Mouse (Mus musculus) G1E (cell line): ENCODE measurements at regions not wholly inside any gene's neighbourhood (a gene's known extent, or its start where the extent isn't known, plus 50 kb on each side); places are given as distances from the start of the nearest gene placed in this dataset.

Experiments used
- ATAC-seq: 2 replicates; pipeline ENCODE4 v1.8.0; 2016; ENCODE audit warnings: mild to moderate bottlenecking; ENCODE audit not compliant: insufficient number of reproducible peaks, poor library complexity, low FRiP score, severe bottlenecking; ENCODE audit errors: extremely low read depth
- DNase-seq: peaks from one replicate; pipeline ENCODE4 v3.0.0; 2012; ENCODE audit warnings: low spot score
- H3K27me3 ChIP-seq: 2 replicates; pipeline ENCODE4 v1.6.1; 2012; ENCODE audit warnings: mild to moderate bottlenecking, low read length, inconsistent platforms; ENCODE audit not compliant: insufficient read depth
- H3K36me3 ChIP-seq: replicated peaks from 2 replicates; pipeline ENCODE3; 2012; ENCODE audit warnings: mild to moderate bottlenecking, inconsistent platforms
- H3K4me1 ChIP-seq: 2 replicates; pipeline ENCODE4 v1.6.1; 2012; ENCODE audit warnings: low read depth, low read length, inconsistent platforms, mixed read lengths; ENCODE audit not compliant: insufficient read depth
- H3K4me3 ChIP-seq: 2 replicates; pipeline ENCODE4 v1.5.1; 2012; ENCODE audit warnings: low read depth, mild to moderate bottlenecking, inconsistent platforms, low read length, moderate library complexity, mixed read lengths
- H3K9me3 ChIP-seq: replicated peaks from 2 replicates; pipeline ENCODE4 v1.6.1; 2012; ENCODE audit warnings: inconsistent platforms
- CTCF ChIP-seq: IDR thresholded peaks from 2 replicates; pipeline ENCODE4 v1.5.1; 2012; ENCODE audit warnings: low read depth, low read length, inconsistent platforms, mixed read lengths
- GATA1 ChIP-seq: IDR thresholded peaks from 2 replicates; pipeline ENCODE4 v1.6.1; 2012; ENCODE audit warnings: borderline replicate concordance, low read length, inconsistent platforms, mixed read lengths
- GATA2 ChIP-seq: IDR thresholded peaks from 2 replicates; pipeline ENCODE4 v1.6.1; 2012; ENCODE audit warnings: low read depth, low read length, inconsistent platforms, borderline replicate concordance
- POLR2AphosphoS5 ChIP-seq: IDR thresholded peaks from 2 replicates; pipeline ENCODE4 v1.6.1; 2012; ENCODE audit warnings: low read depth, low read length, inconsistent platforms; ENCODE audit not compliant: insufficient replicate concordance
- TAL1 ChIP-seq: conservative IDR thresholded peaks from 2 replicates; pipeline ENCODE4 v1.6.1; 2012; ENCODE audit warnings: low read depth, low read length, inconsistent platforms, mixed read lengths

- no peak for ATAC-seq
Observed at GRCm38 (mm10) chr6:147706741-147707140, 231.1 kb downstream of the Ccdc91 start.

DNA sequence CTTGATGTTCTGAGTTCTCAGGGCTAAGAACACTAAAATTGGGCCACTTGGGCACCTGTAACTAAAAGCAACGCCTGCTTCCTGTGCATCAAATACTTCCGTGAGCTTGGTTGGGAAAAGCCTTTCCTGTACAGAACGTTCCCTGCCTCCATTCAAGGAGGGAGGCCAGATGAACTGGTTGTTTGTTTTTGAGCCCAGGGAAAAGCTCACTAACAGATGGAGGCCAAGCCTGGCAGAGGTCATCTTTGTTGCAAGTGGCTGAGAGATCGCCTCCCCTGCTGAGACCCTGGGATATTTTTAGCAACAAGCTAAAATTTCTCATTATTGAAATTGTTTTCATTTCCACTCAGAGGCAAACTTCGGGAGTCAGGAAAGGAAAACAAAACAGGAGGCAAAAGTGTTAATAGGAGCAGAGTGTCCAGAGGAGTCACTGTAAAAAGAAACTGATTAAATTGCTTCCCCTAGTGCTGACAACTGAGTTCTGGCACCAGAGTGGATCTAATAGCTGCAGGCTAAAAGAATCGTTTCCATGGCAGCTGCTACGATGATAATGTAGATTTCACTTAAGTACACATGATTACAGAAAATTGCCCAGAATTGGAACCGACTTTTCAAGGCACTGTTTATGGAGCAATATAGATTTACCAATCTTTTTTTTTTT lies 242.6 kb downstream of the Ccdc91 start:
- no peak for DNase-seq
- TF ChIP-seq GATA2 (no peak), CTCF (no peak), POLR2AphosphoS5 (no peak), TAL1 (no peak), GATA1 (no peak)
- Histone ChIP-seq H3K4me3 (no peak overlapping the region), H3K9me3 (no peaks in the 10 kb centered on the region), H3K27me3 (no peaks in the 10 kb centered on the region), H3K4me1 (no peaks in the 10 kb centered on the region), H3K36me3 (no peaks in the 10 kb centered on the region)
- ATAC-seq, result no peak

More at GRCm38 (mm10) chr6:147706741-147707140, 231.1 kb downstream of the Ccdc91 start:
- TF ChIP-seq GATA2 (no peak), CTCF (no peak), TAL1 (no peak), GATA1 (no peak), POLR2AphosphoS5 (no peak)
- H3K27me3 ChIP-seq, result no peaks in the 10 kb centered on the region; the same call in 1 of the 2 replicates
- H3K36me3 ChIP-seq, result no peaks in the 10 kb centered on the region
- no peak overlapping the region for H3K4me3 ChIP-seq
- H3K9me3 ChIP-seq, result no peaks in the 10 kb centered on the region
- no peaks in the 10 kb centered on the region for H3K4me1 ChIP-seq
- DNase-seq, result no peak

DNA sequence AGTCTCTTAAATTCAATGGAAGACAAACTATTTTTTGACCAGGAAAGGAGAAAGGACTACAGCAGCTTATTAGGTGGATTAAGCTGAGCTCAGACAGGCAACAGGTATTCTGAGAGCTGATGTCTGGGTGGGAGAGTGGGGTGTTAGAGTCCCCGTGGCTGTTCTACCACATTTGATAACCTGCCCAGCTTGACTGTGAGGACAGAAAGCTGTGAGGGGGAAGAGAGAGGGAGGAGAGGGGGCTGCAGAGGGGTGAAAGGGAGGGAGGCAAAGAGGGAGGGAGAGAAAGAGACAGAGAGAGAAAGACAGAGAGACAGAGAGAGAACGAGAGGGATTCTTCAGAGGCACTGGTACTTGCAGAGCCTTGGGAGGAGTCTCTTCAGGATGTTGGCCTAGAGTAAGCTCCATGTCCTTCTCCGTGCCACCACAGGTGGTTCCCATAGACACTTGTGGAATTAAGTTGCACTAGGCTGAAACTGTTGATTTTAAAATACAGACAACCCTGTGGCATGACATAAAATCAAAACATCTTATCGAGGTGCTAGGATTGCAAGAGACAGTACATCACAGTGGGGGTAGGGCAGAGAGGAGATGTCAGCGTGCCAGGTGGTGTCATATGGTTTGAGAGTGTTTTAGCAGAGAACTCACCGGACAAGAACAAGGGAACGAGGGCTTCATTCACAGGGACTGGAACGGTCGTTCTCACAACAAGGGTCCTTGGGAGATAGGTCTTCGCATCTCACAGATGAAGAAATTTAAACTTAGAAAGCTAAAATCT lies 243.3 kb downstream of the Ccdc91 start:
- DNase-seq (no peak), ATAC-seq (no peak)
- H3K4me3 ChIP-seq, result no peak overlapping the region

GRCm38 (mm10) chr6:147719539-147719938 lies 243.9 kb downstream of the Ccdc91 start:
- H3K9me3 ChIP-seq, result no peaks in the 10 kb centered on the region
- ATAC-seq (no peak), DNase-seq (no peak)
- H3K27me3 ChIP-seq, result no peaks in the 10 kb centered on the region
- no peaks in the 10 kb centered on the region for H3K36me3 ChIP-seq
- H3K4me3 ChIP-seq, result no peak overlapping the region
- TF ChIP-seq CTCF (no peak), POLR2AphosphoS5 (no peak), GATA2 (no peak), GATA1 (no peak), TAL1 (no peak)
- no peaks in the 10 kb centered on the region for H3K4me1 ChIP-seq

More for the DNA sequence above, 243.3 kb downstream of the Ccdc91 start:
- H3K27me3 ChIP-seq, result no peaks in the 10 kb centered on the region
- no peaks in the 10 kb centered on the region for H3K4me1 ChIP-seq
- no peak for TF ChIP-seq GATA2
- H3K36me3 ChIP-seq, result no peaks in the 10 kb centered on the region
- no peaks in the 10 kb centered on the region for H3K9me3 ChIP-seq

DNA sequence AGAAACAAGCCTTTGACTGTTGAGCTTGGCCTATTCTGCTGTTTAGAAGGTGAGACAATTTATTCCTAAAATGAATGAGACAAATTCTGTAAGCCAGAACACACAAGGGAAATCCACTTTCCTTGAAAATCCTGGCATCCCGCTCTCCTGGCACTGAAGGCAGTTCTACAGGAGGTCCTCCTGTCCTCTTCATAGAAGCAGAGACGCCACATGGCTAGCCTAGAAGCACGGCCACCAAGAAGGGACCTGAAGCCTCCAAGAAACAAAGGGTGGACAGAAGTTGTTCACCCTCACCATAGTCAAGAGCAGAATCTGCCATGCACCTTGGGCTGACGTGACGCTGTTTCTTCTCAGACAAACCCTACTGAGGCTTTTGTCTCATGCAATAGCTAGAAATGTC lies 247.7 kb downstream of the Ccdc91 start:
- ATAC-seq, result no peak
- no peaks in the 10 kb centered on the region for H3K36me3 ChIP-seq
- TF ChIP-seq GATA1 (no peak), TAL1 (no peak), GATA2 (no peak), CTCF (no peak), POLR2AphosphoS5 (no peak)
- no peaks in the 10 kb centered on the region for H3K27me3 ChIP-seq
- no peaks in the 10 kb centered on the region for H3K4me1 ChIP-seq
- no peak for DNase-seq
- H3K9me3 ChIP-seq, result no peaks in the 10 kb centered on the region
- no peak overlapping the region for H3K4me3 ChIP-seq

GRCm38 (mm10) chr6:147726987-147727386 lies 251.4 kb downstream of the Ccdc91 start:
- no peak for ATAC-seq
- no peaks in the 10 kb centered on the region for H3K4me1 ChIP-seq
- no peak overlapping the region for H3K4me3 ChIP-seq
- H3K27me3 ChIP-seq, result no peaks in the 10 kb centered on the region
- no peak for TF ChIP-seq POLR2AphosphoS5
- no peak for TF ChIP-seq CTCF
- TF ChIP-seq GATA1, result no peak
- no peak for TF ChIP-seq GATA2
- TF ChIP-seq TAL1, result no peak
- H3K9me3 ChIP-seq, result no peaks in the 10 kb centered on the region
- no peak for DNase-seq
- no peaks in the 10 kb centered on the region for H3K36me3 ChIP-seq
